Mouse (Mus musculus): ENCODE data around the gene Tmem108. TPM values are rescaled to one million over a fixed set of nuclear protein-coding genes. Genes with fewer than 3 reads are reported as not detected.

The Tmem108 gene
- polyA plus RNA-seq, 1 experiment from 2014 or later: 5.5 TPM

DNA sequence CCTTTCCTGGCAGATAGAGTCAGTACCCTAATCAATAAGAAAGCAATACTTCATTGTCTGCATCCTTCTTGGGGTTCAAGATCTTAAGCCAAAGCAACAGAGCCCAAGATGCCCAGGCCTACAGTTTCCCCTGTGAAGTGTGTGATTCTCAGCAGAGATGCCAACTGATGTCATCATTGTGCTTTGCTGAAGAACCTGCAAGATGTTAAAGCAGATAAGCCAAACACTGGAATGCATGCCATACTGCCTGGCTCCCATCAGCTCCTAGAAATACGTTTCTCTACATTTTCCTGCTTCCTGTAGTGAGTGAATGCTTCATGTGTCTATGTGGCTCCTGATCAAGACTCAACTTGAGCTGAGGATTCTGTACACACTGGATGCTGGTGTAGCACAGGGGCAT lies 122.2 kb downstream of the Tmem108 start:
- no peak for TF ChIP-seq CTCF (IDR thresholded peaks at IDR 0.05; ENCODE audit: low read depth)
- H3K36me3 ChIP-seq (ENCODE audit: insufficient read depth, low read length): no peaks in the 10 kb centered on the region
- ATAC-seq (replicated peaks; ENCODE audit: low FRiP score, low read depth) (no peak), DNase-seq (ENCODE audit: low spot score) (no peak)
- no peaks in the 10 kb centered on the region for H3K9me3 ChIP-seq (replicated peaks; ENCODE audit: low read length)
- no peaks in the 10 kb centered on the region for H3K27me3 ChIP-seq (ENCODE audit: insufficient read depth, low read length)
- H3K4me2 ChIP-seq (ENCODE audit: low read length): no peak overlapping the region
- H3K9ac ChIP-seq (ENCODE audit: low read depth, low read length): no peak overlapping the region
- no peaks in the 10 kb centered on the region for H3K4me1 ChIP-seq (replicated peaks; ENCODE audit: insufficient read depth, low read length)
- WGBS: 50% methylated on average over 1 of the region's 1 CpGs
- no peak overlapping the region for H3K4me3 ChIP-seq (replicated peaks; ENCODE audit: low read depth, low read length)
- H3K27ac ChIP-seq: no peak overlapping the region

- WGBS: 80% methylated on average over 3 of the region's 3 CpGs
- Histone ChIP-seq H3K27me3 (ENCODE audit: insufficient read depth, low read length) (no peaks in the 10 kb centered on the region), H3K9ac (ENCODE audit: low read depth, low read length) (no peak overlapping the region), H3K9me3 (replicated peaks; ENCODE audit: low read length) (no peaks in the 10 kb centered on the region), H3K4me3 (replicated peaks; ENCODE audit: low read depth, low read length) (no peak overlapping the region), H3K4me1 (replicated peaks; ENCODE audit: insufficient read depth, low read length) (no peaks in the 10 kb centered on the region), H3K4me2 (ENCODE audit: low read length) (no peak overlapping the region), H3K27ac (no peak overlapping the region), H3K36me3 (ENCODE audit: insufficient read depth, low read length) (no peaks in the 10 kb centered on the region)
- DNase-seq (ENCODE audit: low spot score): no peak
- ATAC-seq (replicated peaks; ENCODE audit: low FRiP score, low read depth): no peak
- TF ChIP-seq CTCF (IDR thresholded peaks at IDR 0.05; ENCODE audit: low read depth): no peak
Measured at GRCm38 (mm10) chr9:103637451-103637850, 124.2 kb downstream of the Tmem108 start.

GRCm38 (mm10) chr9:103636847-103637246 lies 124.8 kb downstream of the Tmem108 start:
- Histone ChIP-seq H3K4me3 (replicated peaks; ENCODE audit: low read depth, low read length) (no peak overlapping the region), H3K9me3 (replicated peaks; ENCODE audit: low read length) (no peaks in the 10 kb centered on the region), H3K9ac (ENCODE audit: low read depth, low read length) (no peak overlapping the region), H3K36me3 (ENCODE audit: insufficient read depth, low read length) (no peaks in the 10 kb centered on the region), H3K27ac (no peak overlapping the region), H3K27me3 (ENCODE audit: insufficient read depth, low read length) (no peaks in the 10 kb centered on the region), H3K4me1 (replicated peaks; ENCODE audit: insufficient read depth, low read length) (no peaks in the 10 kb centered on the region), H3K4me2 (ENCODE audit: low read length) (no peak overlapping the region)
- DNase-seq (ENCODE audit: low spot score) (no peak), ATAC-seq (replicated peaks; ENCODE audit: low FRiP score, low read depth) (no peak)
- WGBS: 52% methylated on average over 3 of the region's 3 CpGs
- no peak for TF ChIP-seq CTCF (IDR thresholded peaks at IDR 0.05; ENCODE audit: low read depth)

DNA sequence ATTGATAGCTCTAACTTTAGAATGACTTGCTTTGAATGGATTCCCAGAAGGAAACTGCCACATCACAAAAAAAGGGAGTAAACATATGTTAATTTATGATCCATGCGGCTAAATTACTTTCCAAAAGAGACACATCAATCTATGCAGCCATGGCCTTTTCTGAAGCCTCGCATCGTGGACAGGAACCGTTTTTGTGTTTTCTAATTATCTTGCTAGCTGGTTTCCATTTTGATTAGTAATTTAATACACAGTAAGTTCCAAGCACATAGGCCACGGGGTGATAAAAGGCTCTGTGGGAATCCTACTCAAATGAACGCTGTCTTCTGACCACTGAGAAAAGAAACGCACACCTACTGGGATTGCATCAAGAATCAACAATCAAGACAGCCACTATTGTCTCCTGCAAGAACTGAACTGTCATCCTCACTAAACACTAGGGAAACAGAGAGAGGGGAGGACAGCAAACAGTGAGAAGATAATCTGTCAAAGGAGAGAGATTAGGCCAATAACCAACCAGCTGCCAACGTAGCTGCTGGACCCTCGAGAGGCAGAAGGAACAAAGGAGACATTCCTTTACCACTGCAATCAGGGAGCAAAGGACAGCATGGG lies 132.7 kb downstream of the Tmem108 start:
- H3K36me3 ChIP-seq (ENCODE audit: insufficient read depth, low read length): no peaks in the 10 kb centered on the region
- H3K9me3 ChIP-seq (replicated peaks; ENCODE audit: low read length): no peaks in the 10 kb centered on the region
- ATAC-seq (replicated peaks; ENCODE audit: low FRiP score, low read depth): no peak
- no peaks in the 10 kb centered on the region for H3K4me1 ChIP-seq (replicated peaks; ENCODE audit: insufficient read depth, low read length)
- peak; percentile 37 for DNase-seq (ENCODE audit: low spot score)
- H3K4me2 ChIP-seq (ENCODE audit: low read length): no peak overlapping the region
- TF ChIP-seq CTCF (IDR thresholded peaks at IDR 0.05; ENCODE audit: low read depth): no peak
- no peak overlapping the region for H3K4me3 ChIP-seq (replicated peaks; ENCODE audit: low read depth, low read length)
- H3K27ac ChIP-seq: no peak overlapping the region
- H3K9ac ChIP-seq (ENCODE audit: low read depth, low read length): no peak overlapping the region
- H3K27me3 ChIP-seq (ENCODE audit: insufficient read depth, low read length): no peaks in the 10 kb centered on the region
- WGBS: 25% methylated on average over 9 of the region's 9 CpGs

DNA sequence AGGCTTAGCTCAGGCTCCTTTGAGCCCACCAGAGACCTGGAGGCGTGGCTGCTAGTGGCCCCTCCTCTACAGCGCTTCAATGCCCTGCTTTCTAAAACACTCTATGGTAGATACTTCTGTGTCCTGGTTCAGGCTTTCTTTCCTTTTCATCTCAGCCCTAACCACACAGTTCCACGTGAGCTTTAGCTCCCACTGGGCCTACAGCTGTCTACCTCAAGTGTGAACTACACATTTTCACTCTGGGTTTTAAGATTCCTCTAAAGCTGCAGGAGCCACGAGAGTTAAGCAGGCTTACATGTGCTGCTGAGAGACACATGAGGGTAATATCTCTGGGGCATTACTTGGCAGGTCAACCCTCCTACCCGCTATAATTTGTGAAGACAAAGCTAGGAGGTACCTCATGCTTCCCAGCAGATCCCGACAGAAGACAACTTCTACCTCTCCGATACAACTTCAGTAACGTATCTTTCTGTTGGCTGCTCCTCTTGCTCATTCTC lies 134.2 kb downstream of the Tmem108 start:
- Histone ChIP-seq H3K4me1 (replicated peaks; ENCODE audit: insufficient read depth, low read length) (no peaks in the 10 kb centered on the region), H3K27me3 (ENCODE audit: insufficient read depth, low read length) (no peaks in the 10 kb centered on the region), H3K36me3 (ENCODE audit: insufficient read depth, low read length) (no peaks in the 10 kb centered on the region), H3K4me3 (replicated peaks; ENCODE audit: low read depth, low read length) (no peak overlapping the region), H3K9me3 (replicated peaks; ENCODE audit: low read length) (no peaks in the 10 kb centered on the region), H3K27ac (no peak overlapping the region), H3K4me2 (ENCODE audit: low read length) (no peak overlapping the region), H3K9ac (ENCODE audit: low read depth, low read length) (no peak overlapping the region)
- DNase-seq (ENCODE audit: low spot score): no peak
- 89% methylated on average over 8 of the region's 8 CpGs for WGBS
- TF ChIP-seq CTCF (IDR thresholded peaks at IDR 0.05; ENCODE audit: low read depth): no peak
- no peak for ATAC-seq (replicated peaks; ENCODE audit: low FRiP score, low read depth)

GRCm38 (mm10) chr9:103626156-103626555 lies 135.5 kb downstream of the Tmem108 start:
- Histone ChIP-seq H3K4me1 (replicated peaks; ENCODE audit: insufficient read depth, low read length) (no peaks in the 10 kb centered on the region), H3K27me3 (ENCODE audit: insufficient read depth, low read length) (no peaks in the 10 kb centered on the region), H3K9me3 (replicated peaks; ENCODE audit: low read length) (no peaks in the 10 kb centered on the region), H3K4me3 (replicated peaks; ENCODE audit: low read depth, low read length) (no peak overlapping the region), H3K9ac (ENCODE audit: low read depth, low read length) (no peak overlapping the region), H3K4me2 (ENCODE audit: low read length) (no peak overlapping the region), H3K27ac (no peak overlapping the region), H3K36me3 (ENCODE audit: insufficient read depth, low read length) (no peaks in the 10 kb centered on the region)
- DNase-seq (ENCODE audit: low spot score) (no peak), ATAC-seq (replicated peaks; ENCODE audit: low FRiP score, low read depth) (no peak)
- no peak for TF ChIP-seq CTCF (IDR thresholded peaks at IDR 0.05; ENCODE audit: low read depth)
- WGBS: 78% methylated on average over 4 of the region's 4 CpGs

- 59% methylated on average over 1 of the region's 1 CpGs for WGBS
- ATAC-seq (replicated peaks; ENCODE audit: low FRiP score, low read depth): peak; percentile 85
- Histone ChIP-seq H3K4me2 (ENCODE audit: low read length) (no peak overlapping the region), H3K27me3 (ENCODE audit: insufficient read depth, low read length) (no peaks in the 10 kb centered on the region), H3K9ac (ENCODE audit: low read depth, low read length) (no peak overlapping the region), H3K9me3 (replicated peaks; ENCODE audit: low read length) (no peaks in the 10 kb centered on the region), H3K27ac (no peak overlapping the region), H3K36me3 (ENCODE audit: insufficient read depth, low read length) (no peaks in the 10 kb centered on the region), H3K4me1 (replicated peaks; ENCODE audit: insufficient read depth, low read length) (no peaks in the 10 kb centered on the region), H3K4me3 (replicated peaks; ENCODE audit: low read depth, low read length) (no peak overlapping the region)
- peak; percentile 91 for DNase-seq (ENCODE audit: low spot score)
- TF ChIP-seq CTCF (IDR thresholded peaks at IDR 0.05; ENCODE audit: low read depth): peak; percentile 96
Measured at GRCm38 (mm10) chr9:103624649-103625048, 137.0 kb downstream of the Tmem108 start.

Measured in kidney, postnatal 0 days (tissue).